Mouse (Mus musculus) spleen, adult 2 months (tissue): ENCODE data around the gene Numbl.

Experiments used
- CTCF ChIP-seq: fragments of 200-500 bp; IDR thresholded peaks from 2 replicates; pipeline ENCODE4 v1.5.1; 2011; ENCODE audit warnings: mild to moderate bottlenecking, inconsistent platforms; ENCODE audit not compliant: insufficient read depth, insufficient read length, insufficient replicate concordance; ENCODE audit errors: extremely low read depth
- POLR2A ChIP-seq: fragments of 200-500 bp; IDR thresholded peaks from 2 replicates; pipeline ENCODE4 v1.6.1; 2011; ENCODE audit warnings: low read depth, low read length, inconsistent platforms

DNA sequence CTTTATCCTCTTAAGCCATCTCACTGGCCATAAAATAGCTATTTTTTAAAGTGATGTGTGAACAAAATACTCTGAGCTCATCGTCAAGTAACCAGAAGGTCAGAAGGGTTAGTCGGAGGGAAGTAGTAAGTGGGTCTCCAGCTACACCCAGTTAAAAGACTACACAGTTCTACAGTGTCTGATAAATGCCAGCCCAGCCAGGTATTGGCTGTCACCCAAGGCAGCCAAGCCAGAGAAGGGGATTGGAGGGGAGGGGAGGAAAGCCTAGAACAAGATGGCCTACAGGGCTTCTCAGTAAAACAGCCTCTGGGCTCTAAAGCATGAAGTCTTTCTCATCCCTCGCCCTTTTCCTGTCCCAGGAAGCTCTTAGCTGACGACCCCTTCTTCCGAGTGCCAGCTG, 8.3 kb upstream of the Numbl start:
- TF ChIP-seq CTCF (no peak), POLR2A (no peak)
